Mouse (Mus musculus) heart, adult 2 months (tissue): ENCODE results near the gene Unc5c.

Experiments
- CTCF ChIP-seq: fragments of 200-600 bp; IDR thresholded peaks from 2 replicates; pipeline ENCODE4 v1.8.1; 2022; ENCODE audit warnings: antibody characterized with exemption, mild to moderate bottlenecking, moderate library complexity
- EP300 ChIP-seq: fragments of 200-500 bp; IDR thresholded peaks from 2 replicates; pipeline ENCODE4 v1.6.1; 2011; ENCODE audit warnings: low read depth, low read length, control low read depth; ENCODE audit not compliant: insufficient read depth
- POLR2A ChIP-seq: fragments of 200-500 bp; IDR thresholded peaks from 2 replicates; pipeline ENCODE4 v1.6.1; 2011; ENCODE audit warnings: mild to moderate bottlenecking, low read depth, low read length, control low read depth; ENCODE audit not compliant: insufficient read depth

GRCm38 (mm10) chr3:141503331-141503730 lies 38.3 kb downstream of the Unc5c start:
- TF ChIP-seq CTCF (no peak), EP300 (no peak), POLR2A (no peak)
